Mouse (Mus musculus) ES-Bruce4 (cell line): ENCODE measurements around the gene 9130023H24Rik. TPM values are rescaled to one million over a fixed set of nuclear protein-coding genes. Genes with fewer than 3 reads are reported as not detected.
A peak's percentile ranks its signal among the peaks of the same experiment; 100 is the strongest.

Source experiments
- H3K27ac ChIP-seq: 2 replicates; pipeline ENCODE4 v1.5.1; 2012; ENCODE audit warnings: low read length, inconsistent platforms; ENCODE audit not compliant: insufficient read depth
- H3K27me3 ChIP-seq: 2 replicates; pipeline ENCODE4 v1.6.1; 2012; ENCODE audit warnings: mild to moderate bottlenecking, low read length, inconsistent platforms; ENCODE audit not compliant: control insufficient read depth, poor library complexity, insufficient read depth, severe bottlenecking
- H3K36me3 ChIP-seq: 2 replicates; pipeline ENCODE4 v1.6.1; 2012; ENCODE audit warnings: inconsistent platforms, mild to moderate bottlenecking, low read length, moderate library complexity; ENCODE audit not compliant: control insufficient read depth, poor library complexity, insufficient read depth, severe bottlenecking
- H3K4me1 ChIP-seq: one replicate; pipeline ENCODE4 v1.8.1; 2011; ENCODE audit warnings: low read length; ENCODE audit not compliant: control insufficient read depth, insufficient read depth
- H3K4me3 ChIP-seq: 2 replicates; pipeline ENCODE4 v1.5.1; 2011; ENCODE audit warnings: low read depth, mild to moderate bottlenecking, low read length
- H3K9ac ChIP-seq: 2 replicates; pipeline ENCODE4 v1.6.1; 2012; ENCODE audit warnings: low read depth, mild to moderate bottlenecking, inconsistent platforms; ENCODE audit not compliant: poor library complexity, severe bottlenecking
- H3K9me3 ChIP-seq: replicated peaks from 2 replicates; pipeline ENCODE4 v1.6.1; 2012; ENCODE audit warnings: mild to moderate bottlenecking, low read length, inconsistent platforms; ENCODE audit not compliant: control insufficient read depth, poor library complexity, insufficient read depth, severe bottlenecking
- CTCF ChIP-seq: IDR thresholded peaks from one replicate; pipeline ENCODE4 v1.8.1; 2011; ENCODE audit warnings: low read depth, low read length
- EP300 ChIP-seq: IDR thresholded peaks from 2 replicates; pipeline ENCODE4 v1.6.1; 2011; ENCODE audit warnings: low read depth, low read length; ENCODE audit not compliant: insufficient read depth
- POLR2A ChIP-seq: IDR thresholded peaks from one replicate; pipeline ENCODE4 v1.8.1; 2011; ENCODE audit warnings: low read length; ENCODE audit not compliant: insufficient read depth
- polyA plus RNA-seq: library from polyadenylated mRNA; stranded (reverse); fragments of >200 nt; gene quantifications from 2 replicates; pipeline ENCODE4 v1.2.4, GENCODE M21; 2011; ENCODE audit warnings: low read depth; ENCODE audit not compliant: missing spikeins, insufficient read depth, insufficient read length

Gene 9130023H24Rik
- polyA plus RNA-seq, 1 experiment, result 1.3 TPM

DNA sequence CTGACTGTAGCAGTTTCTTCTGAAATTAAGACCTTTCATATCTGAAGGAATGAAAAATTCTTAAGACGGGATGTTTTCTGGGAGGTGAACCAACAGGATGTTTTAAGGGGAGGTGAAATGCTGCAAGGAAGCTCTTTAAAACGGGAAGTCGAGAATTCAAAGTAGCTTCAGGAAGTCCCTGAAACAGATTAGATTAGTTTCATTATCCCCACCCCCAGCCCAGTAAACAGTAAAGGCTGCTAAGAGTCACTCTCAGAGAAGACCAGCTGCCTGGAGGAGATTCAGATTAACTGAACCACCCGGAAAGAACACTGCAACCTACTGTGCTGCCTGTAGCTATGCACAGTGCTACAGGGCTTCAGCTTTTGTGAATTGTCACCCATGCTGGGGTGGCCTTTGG is 17.9 kb downstream of the 9130023H24Rik start:
- Histone ChIP-seq H3K27ac (no peak overlapping the region), H3K4me1 (no peaks in the 10 kb centered on the region), H3K36me3 (no peaks in the 10 kb centered on the region), H3K27me3 (no peaks in the 10 kb centered on the region), H3K4me3 (no peak overlapping the region), H3K9ac (no peak overlapping the region), H3K9me3 (no peaks in the 10 kb centered on the region)
- no peak for TF ChIP-seq EP300
- TF ChIP-seq CTCF, result no peak
- no peak for TF ChIP-seq POLR2A

DNA sequence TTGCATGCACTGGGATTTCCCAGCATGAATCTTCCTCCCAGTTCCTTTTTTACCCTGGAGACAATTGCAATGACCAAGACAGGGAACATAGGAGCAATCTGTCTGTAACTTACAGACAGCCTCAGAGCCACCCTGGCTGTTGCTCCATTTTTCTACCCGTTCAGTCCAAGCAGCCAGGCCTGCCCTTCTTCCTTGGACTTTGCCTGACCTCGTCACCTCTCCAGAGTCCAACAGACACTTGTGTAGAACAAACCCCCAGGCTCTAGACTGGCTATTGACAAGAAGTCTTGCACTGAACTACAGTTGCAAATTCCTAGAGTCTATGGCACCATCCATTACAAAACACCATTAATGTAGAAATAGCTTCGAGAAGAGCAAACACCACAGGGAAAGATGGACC is 28.0 kb downstream of the 9130023H24Rik start:
- Histone ChIP-seq H3K4me3 (no peak overlapping the region), H3K9me3 (no peaks in the 10 kb centered on the region), H3K36me3 (no peaks in the 10 kb centered on the region), H3K27me3 (no peaks in the 10 kb centered on the region), H3K27ac (no peak overlapping the region), H3K4me1 (no peaks in the 10 kb centered on the region), H3K9ac (no peak overlapping the region)
- TF ChIP-seq EP300 (no peak), POLR2A (no peak), CTCF (no peak)

DNA sequence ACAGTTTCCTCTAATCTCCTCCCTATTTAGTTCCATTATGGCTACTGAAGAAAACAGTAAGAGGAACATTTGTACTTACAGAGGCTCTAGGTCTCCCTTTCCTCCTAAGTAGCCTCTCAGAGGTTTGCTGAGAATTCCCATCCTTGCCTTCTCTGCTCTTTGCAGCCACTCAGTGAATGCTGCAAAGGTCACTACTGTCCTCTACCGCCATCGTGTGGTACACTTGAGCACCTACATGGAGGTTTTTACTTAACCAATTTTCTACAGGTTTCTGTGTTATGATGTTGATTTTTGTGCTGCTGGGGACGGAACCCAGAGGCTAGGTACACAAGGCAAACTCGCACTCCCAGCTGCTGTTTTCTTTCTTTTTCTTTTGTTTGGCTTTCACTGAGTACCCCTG is 29.6 kb downstream of the 9130023H24Rik start:
- Histone ChIP-seq H3K9ac (no peak overlapping the region), H3K36me3 (no peaks in the 10 kb centered on the region), H3K27ac (no peak overlapping the region), H3K4me3 (no peak overlapping the region), H3K9me3 (no peaks in the 10 kb centered on the region), H3K27me3 (no peaks in the 10 kb centered on the region), H3K4me1 (no peaks in the 10 kb centered on the region)
- TF ChIP-seq EP300 (no peak), POLR2A (no peak), CTCF (peak; percentile 61)

DNA sequence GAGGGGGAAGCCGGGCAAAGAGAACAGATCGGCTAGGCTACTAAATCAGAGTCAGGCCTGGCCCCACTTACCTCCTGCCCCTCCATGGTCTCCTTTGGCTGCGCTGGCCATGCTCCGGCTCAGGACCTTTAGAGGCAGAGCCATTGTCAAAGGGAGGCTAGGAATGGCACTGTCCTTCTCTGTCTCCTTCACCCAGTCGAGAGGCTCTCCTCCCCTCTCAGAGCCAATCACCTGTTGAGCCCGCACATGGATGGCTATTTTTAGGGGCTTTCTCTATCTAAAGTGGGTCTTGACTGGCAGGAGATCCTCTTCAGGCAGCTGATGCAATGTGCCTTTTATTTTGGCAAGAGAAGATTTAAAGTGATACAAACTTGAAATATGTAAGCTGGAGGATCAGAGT is 31.7 kb downstream of the 9130023H24Rik start, which contains the start of gene Cox6a2:
TSS of gene Cox6a2 (minus strand) at position 236 of the 400 bp plus-strand sequence.
- no peak within 1 kb of the TSS for H3K4me3 ChIP-seq
- H3K27me3 ChIP-seq, result no peaks in the 10 kb centered on the region
- H3K27ac ChIP-seq, result no peak within 1 kb of the TSS
- no peaks in the 10 kb centered on the region for H3K36me3 ChIP-seq
- no peaks in the 10 kb centered on the region for H3K4me1 ChIP-seq
- TF ChIP-seq CTCF, result no peak
- no peak for TF ChIP-seq EP300
- no peak for TF ChIP-seq POLR2A
- no peaks in the 10 kb centered on the region for H3K9me3 ChIP-seq
- no peak within 1 kb of the TSS for H3K9ac ChIP-seq

DNA sequence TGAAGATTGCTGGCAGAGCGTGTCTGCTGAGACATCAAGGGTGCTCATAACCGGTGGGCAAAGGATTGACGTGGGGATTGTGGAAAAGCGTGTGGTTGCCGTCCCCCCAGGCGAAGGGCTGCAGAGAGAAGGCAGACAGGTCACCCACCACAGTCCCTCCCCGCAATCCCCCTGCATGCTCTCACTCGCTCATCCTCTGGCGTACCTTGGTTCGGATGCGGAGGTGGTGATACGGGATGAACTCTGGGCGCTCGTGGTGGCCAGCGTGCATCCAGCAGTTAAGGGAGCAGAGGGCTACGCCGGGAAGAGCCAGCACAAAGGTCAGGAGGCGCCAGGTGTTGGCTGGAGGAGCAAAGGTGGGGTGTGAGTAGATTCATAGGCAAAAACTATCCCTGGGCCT is 32.1 kb downstream of the 9130023H24Rik start:
- Histone ChIP-seq H3K9ac (no peak overlapping the region), H3K9me3 (no peaks in the 10 kb centered on the region), H3K36me3 (no peaks in the 10 kb centered on the region), H3K27ac (no peak overlapping the region), H3K4me3 (no peak overlapping the region), H3K4me1 (no peaks in the 10 kb centered on the region), H3K27me3 (no peaks in the 10 kb centered on the region)
- TF ChIP-seq POLR2A, result no peak
- no peak for TF ChIP-seq CTCF
- no peak for TF ChIP-seq EP300

DNA sequence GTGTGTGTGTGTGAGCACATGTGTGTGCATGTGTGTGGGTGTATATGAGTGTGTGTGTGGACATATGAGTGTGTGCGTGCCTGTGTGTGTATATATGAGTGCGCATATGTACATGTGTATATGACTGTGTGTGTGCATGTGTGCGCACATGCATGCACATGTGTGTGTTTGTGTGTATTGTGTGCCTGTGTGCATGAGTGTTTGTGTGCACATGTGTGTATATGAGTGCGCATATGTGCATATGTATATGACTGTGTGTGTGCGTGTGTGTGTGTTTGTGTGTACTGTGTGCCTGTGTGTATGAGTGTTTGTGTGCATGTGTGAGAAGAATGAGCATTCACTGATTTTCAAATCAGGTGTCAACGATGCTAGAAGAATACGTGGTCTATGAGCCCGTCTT is 33.7 kb downstream of the 9130023H24Rik start:
- H3K9ac ChIP-seq, result no peak overlapping the region
- no peak overlapping the region for H3K4me3 ChIP-seq
- TF ChIP-seq CTCF, result no peak
- no peak for TF ChIP-seq POLR2A
- TF ChIP-seq EP300, result no peak
- H3K27me3 ChIP-seq, result no peaks in the 10 kb centered on the region
- no peaks in the 10 kb centered on the region for H3K9me3 ChIP-seq
- no peaks in the 10 kb centered on the region for H3K36me3 ChIP-seq
- no peaks in the 10 kb centered on the region for H3K4me1 ChIP-seq
- H3K27ac ChIP-seq, result no peak overlapping the region
